Mouse (Mus musculus) ZHBTc4 (cell line): ENCODE results near the gene Methig1.
"Not testable (repeated sequence)": the region's sequence is repeated elsewhere in the genome, so short reads cannot be mapped to it uniquely, and the experiment has no call there.

Experiments
- DNase-seq: peaks from one replicate; pipeline ENCODE4 v3.0.0-alpha.2; 2011; ENCODE audit warnings: low read depth, low spot score

Gene Methig1

GRCm38 (mm10) chr15:100337328-100337727 is 15.6 kb upstream of the Methig1 start:
- not testable (repeated sequence) for DNase-seq

DNA sequence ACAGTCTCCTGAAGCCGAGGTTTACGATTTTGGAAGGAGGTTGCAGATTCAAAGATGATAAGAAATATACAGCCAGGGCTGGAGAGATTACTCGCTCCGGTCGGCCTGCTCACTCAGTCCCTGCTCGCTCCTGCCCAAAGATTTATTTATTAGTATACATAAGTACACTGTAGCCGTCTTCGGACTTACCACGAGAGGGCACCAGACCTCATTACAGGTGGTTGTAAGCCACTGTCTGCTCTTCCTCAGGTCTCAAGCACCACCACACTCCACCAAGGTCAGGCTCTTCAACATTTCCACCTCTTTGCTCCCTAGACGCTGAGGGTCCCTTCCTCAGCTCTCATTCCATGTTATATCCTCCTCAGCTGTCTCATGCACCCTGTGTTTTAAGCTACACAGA is 15.1 kb upstream of the Methig1 start:
- DNase-seq, result peak; percentile 79

DNA sequence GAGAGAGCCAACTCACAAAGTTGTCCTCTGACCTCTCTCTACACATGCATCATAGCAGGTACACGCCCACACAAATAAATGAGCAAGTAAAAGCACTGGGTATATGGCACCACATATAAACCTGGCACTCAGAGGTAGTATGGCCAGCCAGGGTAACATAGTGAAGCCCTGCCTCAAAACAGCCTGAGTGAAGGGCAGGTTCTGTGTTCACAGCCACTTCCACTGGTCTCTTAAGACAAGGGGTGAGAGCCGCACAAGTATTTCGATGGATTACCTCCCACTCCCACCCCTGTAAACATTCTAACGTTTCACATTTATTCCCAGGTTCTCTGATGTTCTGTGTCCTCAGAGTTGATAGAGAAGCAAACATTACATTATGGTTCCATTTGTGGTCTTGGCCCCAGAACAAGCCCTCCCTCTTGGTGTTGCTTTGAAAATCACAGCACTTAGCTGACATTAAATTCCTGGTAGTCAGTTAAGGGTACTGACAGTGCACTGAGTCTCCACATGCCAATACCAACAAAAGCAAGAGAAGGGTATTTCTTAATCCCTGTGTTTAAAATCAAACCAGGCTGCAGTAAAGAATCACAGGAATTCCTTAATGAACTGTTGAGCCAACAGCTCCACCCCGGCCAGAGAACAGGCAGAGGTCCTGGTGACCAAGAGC is 11.5 kb upstream of the Methig1 start:
- not testable (repeated sequence) for DNase-seq

GRCm38 (mm10) chr15:100345484-100345883 is 7.5 kb upstream of the Methig1 start:
- DNase-seq, result no peak

GRCm38 (mm10) chr15:100346761-100347160 is 6.2 kb upstream of the Methig1 start:
- DNase-seq, result peak; percentile 73

DNA sequence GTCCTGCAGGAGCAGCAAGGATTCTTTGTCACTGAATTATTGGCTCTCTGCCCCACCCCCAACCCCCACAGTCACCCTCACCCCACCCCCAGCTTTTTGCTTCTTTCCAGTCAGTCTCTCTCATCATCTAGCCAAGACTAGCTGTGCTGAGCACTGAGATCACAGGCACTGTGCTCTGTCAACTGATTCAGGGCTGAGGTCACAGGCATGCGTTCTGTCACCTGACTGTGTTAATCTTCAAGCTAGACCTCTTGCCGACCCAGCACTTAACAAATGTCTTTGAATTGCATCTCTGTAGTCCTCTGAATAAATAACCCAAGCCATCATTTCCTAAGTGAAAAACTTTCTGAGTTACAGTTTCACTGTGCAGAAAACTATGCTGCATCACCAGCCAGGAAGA is 3.5 kb upstream of the Methig1 start:
- DNase-seq, result no peak

- DNase-seq, result no peak
Measured at GRCm38 (mm10) chr15:100351501-100352060, 1.4 kb upstream of the Methig1 start.

DNA sequence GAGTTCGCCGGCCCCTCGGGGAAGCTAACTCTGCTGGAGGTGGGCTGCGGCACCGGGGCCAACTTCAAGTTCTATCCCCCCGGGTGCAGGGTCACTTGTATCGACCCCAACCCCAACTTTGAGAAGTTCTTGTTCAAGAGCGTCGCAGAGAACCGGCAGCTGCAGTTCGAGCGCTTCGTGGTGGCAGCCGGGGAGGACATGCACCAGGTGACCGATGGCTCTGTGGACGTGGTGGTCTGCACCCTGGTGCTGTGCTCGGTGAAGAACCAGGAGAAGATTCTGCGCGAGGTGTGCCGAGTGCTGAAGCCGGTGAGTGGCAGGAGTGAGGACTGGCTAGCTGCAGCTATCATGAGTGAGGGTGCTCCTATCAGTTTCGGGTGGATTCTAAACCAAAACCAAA is 450 bp downstream of the Methig1 start:
- DNase-seq, result not testable (repeated sequence)

GRCm38 (mm10) chr15:100355876-100356275 is 2.9 kb downstream of the Methig1 start:
- DNase-seq, result no peak

GRCm38 (mm10) chr15:100364242-100364641 is 11.3 kb downstream of the Methig1 start, which contains the start of gene Higd1c:
Gene Higd1c (plus strand): TSS chr15:100364542.
- DNase-seq, result no peak

- not testable (repeated sequence) for DNase-seq
Measured at GRCm38 (mm10) chr15:100365967-100366366, 13.0 kb downstream of the Methig1 start.

DNA sequence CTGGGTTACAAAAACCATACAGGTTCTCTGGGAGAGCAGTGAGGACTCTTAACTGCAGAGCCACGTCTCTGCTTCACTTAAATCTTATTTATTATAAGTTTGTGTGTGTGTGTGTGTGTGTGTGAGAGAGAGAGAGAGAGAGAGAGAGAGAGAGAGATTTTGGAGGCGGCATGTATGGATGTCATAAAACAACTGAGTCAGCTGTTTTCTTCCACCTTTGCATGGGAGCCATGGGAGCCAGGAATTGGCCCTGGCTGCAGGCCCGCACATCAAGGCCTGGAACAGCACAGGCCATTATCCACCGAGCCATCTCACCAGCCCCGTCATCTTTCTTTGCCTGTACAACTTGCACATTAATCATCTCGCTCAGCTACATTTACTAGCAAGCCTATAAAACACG is 14.2 kb downstream of the Methig1 start:
- no peak for DNase-seq

- DNase-seq, result peak; percentile 83
Measured at GRCm38 (mm10) chr15:100375066-100375465, 22.1 kb downstream of the Methig1 start.

GRCm38 (mm10) chr15:100377847-100378505 is 25.0 kb downstream of the Methig1 start:
- DNase-seq, result not testable (repeated sequence)

- no peak for DNase-seq
Measured at GRCm38 (mm10) chr15:100379658-100380057, 26.7 kb downstream of the Methig1 start.

DNA sequence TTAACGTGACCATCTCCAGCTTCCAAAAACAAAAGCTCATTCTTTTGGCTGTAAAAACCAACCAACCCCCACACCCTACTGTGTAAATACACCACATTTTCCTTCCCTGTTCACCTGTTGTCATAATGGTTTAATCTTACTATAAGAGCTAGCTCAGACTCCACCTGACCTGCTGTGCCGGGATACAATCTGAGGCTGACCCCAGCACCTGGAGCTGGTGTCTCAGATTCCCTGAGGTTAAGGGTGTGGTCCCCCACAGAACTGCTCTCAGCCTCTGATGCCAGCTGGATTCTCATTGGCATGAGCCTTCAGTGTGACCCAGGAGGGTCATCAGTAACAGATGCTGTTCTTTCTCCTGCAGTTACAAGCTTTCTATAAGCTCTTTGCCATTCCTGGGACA is 27.2 kb downstream of the Methig1 start:
- no peak for DNase-seq

GRCm38 (mm10) chr15:100385705-100386104 is 32.8 kb downstream of the Methig1 start:
- DNase-seq, result no peak

DNA sequence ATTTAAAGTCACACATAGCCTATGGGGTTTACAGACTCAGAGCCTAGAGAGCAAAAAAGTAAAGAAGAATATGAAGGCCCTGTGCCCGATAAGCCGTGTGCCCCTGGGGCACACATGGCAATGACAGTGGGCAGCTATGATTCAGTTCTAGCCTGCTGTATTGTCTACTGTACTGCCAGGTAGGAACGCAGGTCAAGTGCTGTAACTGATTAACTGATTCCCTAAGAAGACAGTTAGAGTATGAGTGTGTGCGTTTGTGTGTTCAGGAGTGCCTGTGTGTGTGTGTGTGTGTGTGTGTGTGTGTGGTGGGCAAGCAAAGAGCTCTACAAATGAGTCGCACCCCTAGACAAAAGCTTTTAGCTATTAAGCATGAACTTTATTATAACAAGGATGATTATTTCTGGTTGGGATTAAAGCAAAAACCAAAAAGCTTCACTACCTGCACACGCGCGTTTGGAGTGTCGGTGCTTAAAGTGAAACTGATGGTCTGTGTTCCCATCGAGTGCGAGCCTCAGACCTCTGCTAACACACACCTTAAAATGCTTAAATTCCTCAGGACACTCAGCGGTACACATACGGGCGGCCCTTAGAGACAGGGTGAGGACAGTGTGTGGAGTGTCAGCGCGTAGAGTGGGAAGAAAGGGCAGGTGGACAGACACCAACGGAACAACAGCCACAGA is 34.7 kb downstream of the Methig1 start:
- no peak for DNase-seq

DNA sequence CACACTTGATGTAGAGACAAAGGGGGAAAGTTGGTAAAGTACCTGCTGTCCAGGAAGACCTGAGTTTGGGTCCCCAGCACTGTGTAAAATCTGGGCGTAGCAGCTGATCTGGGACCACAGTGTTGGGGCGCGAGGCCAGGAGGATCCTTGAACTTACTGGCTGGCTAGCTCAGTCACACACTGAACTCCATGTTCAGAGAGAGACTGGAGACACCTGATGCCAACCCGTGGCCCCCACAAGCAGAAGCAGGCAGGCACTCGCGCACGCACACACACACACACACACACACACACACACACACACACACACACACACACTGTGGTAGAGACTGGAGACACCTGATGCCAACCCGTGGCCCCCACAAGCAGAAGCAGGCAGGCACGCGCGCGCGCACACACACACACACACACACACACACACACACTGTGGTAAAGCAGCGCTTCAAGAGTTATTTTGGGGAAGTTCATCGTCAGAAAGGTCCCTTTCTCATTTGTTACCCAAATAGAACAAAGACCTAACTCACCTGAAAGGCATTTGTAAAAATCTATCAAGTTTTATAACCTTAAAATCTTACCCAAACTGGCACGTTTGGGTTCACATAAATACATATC is 35.4 kb downstream of the Methig1 start:
- DNase-seq, result no peak

DNA sequence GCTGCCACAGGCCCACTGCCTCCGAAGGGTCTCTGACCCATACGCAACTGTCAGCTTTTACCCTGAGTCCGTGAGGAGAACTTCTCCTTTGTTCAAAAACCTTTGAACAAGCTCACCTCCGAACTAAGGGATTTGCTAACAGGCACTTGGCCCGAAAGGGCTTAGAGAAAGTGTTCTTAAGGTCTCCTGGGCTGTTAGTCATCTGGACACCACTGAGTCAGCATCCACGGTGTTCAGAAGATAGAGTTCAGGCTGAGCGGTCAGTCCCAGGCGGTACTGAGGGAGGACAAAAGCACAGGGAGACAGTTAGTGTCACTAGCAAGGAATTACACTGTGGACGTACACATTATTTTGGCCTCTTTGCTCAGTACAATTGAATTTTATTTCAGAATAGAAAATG is 35.9 kb downstream of the Methig1 start:
- no peak for DNase-seq

DNA sequence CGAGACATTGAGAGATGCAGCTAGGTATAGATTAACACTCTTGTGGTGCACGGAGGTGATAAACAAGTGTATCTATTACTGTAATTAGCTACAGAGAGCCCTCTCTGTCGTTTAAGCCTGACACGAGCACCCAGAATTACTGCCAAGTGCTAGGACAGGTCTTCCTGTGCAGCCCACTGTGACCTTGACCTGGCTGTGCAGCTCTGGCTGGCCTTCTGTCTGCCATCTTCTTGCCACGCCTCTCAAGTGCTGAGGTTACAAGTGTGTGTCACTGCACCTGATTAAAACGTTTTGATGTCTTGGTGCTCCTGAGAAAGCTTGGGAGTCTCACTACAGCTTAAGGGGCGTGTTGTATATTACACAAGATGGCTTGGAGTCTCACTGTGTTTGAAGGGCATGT is 38.1 kb downstream of the Methig1 start:
- DNase-seq, result no peak

- no peak for DNase-seq
Measured at GRCm38 (mm10) chr15:100391599-100391998, 38.6 kb downstream of the Methig1 start.
